12 mouse cellular contexts compared by ENCODE assay signal in the genomic region with DNA sequence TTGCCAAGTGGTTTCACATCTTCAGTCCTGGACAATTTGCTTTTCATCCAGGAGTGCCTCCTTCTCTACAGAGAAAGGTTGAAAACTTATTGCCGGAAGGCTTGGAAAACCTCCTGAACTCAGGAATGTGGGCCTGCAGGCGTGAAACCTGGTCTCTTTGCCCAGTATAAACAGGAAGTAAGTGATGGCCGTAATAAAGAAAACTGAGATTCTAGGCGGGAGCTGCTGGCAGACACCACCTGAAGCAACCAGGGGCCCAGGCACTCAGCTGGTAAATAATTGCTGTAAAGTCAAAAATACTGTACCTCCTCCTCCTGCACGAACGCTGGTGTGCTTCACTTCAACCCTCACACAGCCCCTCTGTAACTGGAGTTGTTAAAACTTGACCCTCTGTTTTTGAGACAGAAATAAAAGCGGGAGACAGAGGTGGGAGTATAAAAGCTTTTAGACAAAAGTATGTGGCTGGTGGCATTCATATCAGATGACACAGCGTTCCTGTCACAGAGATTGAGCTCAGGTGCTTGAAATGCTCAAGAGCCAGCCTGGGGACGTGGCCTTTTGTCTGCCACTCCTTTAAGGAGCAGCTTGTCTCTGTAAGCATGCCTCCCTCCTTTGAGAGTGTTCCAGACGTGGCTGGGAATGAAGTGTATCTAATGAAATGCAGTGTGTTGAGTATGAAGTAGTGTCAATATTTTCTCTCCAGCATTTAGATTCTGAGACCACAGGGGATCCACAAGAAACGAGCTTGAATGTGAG.
DNase-seq lines count a peak whose midpoint lies in the region; ATAC-seq lines count a peak whose summit lies in the region.
"Had no signal": no experiment of that assay in that cellular context is flagged by ENCODE, and none has a peak within 500 bp of the region (broad histone marks: within the 10 kb centered on the region; RNA-seq: fewer than 3 reads in every experiment).

No protein-coding gene starts in this region.

- H3K4me3 ChIP-seq in kidney, embryonic 14.5 days (ENCODE audit: low read length) = no peak overlapping the region
- no peak overlapping the region for H3K4me3 ChIP-seq in embryonic facial prominence, embryonic 12.5 days
- no peak overlapping the region for H3K4me3 ChIP-seq in limb, embryonic 13.5 days
- no peak overlapping the region for H3K4me3 ChIP-seq in midbrain, embryonic 15.5 days
- H3K4me3 ChIP-seq in liver, embryonic 12.5 days = no peak overlapping the region
- H3K4me3 ChIP-seq: hindbrain, embryonic 12.5 days had no signal

- no peak overlapping the region for H3K9ac ChIP-seq in kidney, embryonic 14.5 days (ENCODE audit: low read depth, low read length)
- no peak overlapping the region for H3K9ac ChIP-seq in embryonic facial prominence, embryonic 12.5 days
- 0 out of 2 replicates have a peak overlapping the region, but pooled peaks have one; percentile 32 for H3K9ac ChIP-seq in limb, embryonic 13.5 days
- H3K9ac ChIP-seq in midbrain, embryonic 15.5 days = no peak overlapping the region
- no peak overlapping the region for H3K9ac ChIP-seq in liver, embryonic 12.5 days
- H3K9ac ChIP-seq: hindbrain, embryonic 12.5 days had no signal

- H3K36me3 ChIP-seq in kidney, embryonic 14.5 days (ENCODE audit: control insufficient read depth, insufficient read depth, low read length) = no peaks in the 10 kb centered on the region
- H3K36me3 ChIP-seq in embryonic facial prominence, embryonic 12.5 days = no peaks in the 10 kb centered on the region
- H3K36me3 ChIP-seq in limb, embryonic 13.5 days = no peaks in the 10 kb centered on the region
- H3K36me3 ChIP-seq in midbrain, embryonic 15.5 days (replicated peaks) = no peaks in the 10 kb centered on the region
- no peaks in the 10 kb centered on the region for H3K36me3 ChIP-seq in liver, embryonic 12.5 days
- H3K36me3 ChIP-seq: hindbrain, embryonic 12.5 days had no signal

- ATAC-seq in kidney, embryonic 14.5 days (ENCODE audit: low FRiP score, low TSS enrichment) = peak; percentile 86; the same call in 1 of the 2 replicates
- peak; percentile 47; the same call in 1 of the 2 replicates for ATAC-seq in embryonic facial prominence, embryonic 12.5 days (ENCODE audit: insufficient number of reproducible peaks, insufficient read depth, low FRiP score, low TSS enrichment)
- peak; percentile 82; the same call in 1 of the 2 replicates for ATAC-seq in limb, embryonic 13.5 days (ENCODE audit: low FRiP score, low read depth)
- ATAC-seq in midbrain, embryonic 15.5 days (replicated peaks) = peak; percentile 56; the same call in 1 of the 2 replicates
- ATAC-seq in liver, embryonic 12.5 days = no peak
- no peak for ATAC-seq in cerebellum, adult (ENCODE audit: insufficient number of reproducible peaks, low FRiP score, low TSS enrichment)
- ATAC-seq: activated CD4-positive, CD25-positive, alpha-beta regulatory T cell, adult 4 months had no signal

- H3K9me3 ChIP-seq in kidney, embryonic 14.5 days (ENCODE audit: control insufficient read depth, low read length) = no peaks in the 10 kb centered on the region
- H3K9me3 ChIP-seq in embryonic facial prominence, embryonic 12.5 days = no peaks in the 10 kb centered on the region
- no peaks in the 10 kb centered on the region for H3K9me3 ChIP-seq in limb, embryonic 13.5 days
- no peaks in the 10 kb centered on the region for H3K9me3 ChIP-seq in midbrain, embryonic 15.5 days
- no peaks in the 10 kb centered on the region for H3K9me3 ChIP-seq in liver, embryonic 12.5 days (replicated peaks)
- H3K9me3 ChIP-seq: hindbrain, embryonic 12.5 days had no signal

- WGBS in kidney, embryonic 14.5 days = 6% methylated on average over 11 of the region's 11 CpGs
- WGBS in embryonic facial prominence, embryonic 12.5 days = 15% methylated on average over 11 of the region's 11 CpGs
- WGBS in limb, embryonic 13.5 days = 12% methylated on average over 11 of the region's 11 CpGs
- WGBS in midbrain, embryonic 15.5 days = 51% methylated on average over 11 of the region's 11 CpGs
- WGBS in liver, embryonic 12.5 days (ENCODE audit: insufficient replicate concordance) = 49% methylated on average over 11 of the region's 11 CpGs

- H3K4me1 ChIP-seq in kidney, embryonic 14.5 days (ENCODE audit: control insufficient read depth, insufficient read depth, low read length) = peaks cover 13% of the 10 kb centered on the region
- peaks cover 20% of the 10 kb centered on the region for H3K4me1 ChIP-seq in embryonic facial prominence, embryonic 12.5 days
- H3K4me1 ChIP-seq in limb, embryonic 13.5 days = peaks cover 16% of the 10 kb centered on the region
- H3K4me1 ChIP-seq in midbrain, embryonic 15.5 days = no peaks in the 10 kb centered on the region
- no peaks in the 10 kb centered on the region for H3K4me1 ChIP-seq in liver, embryonic 12.5 days
- H3K4me1 ChIP-seq: hindbrain, embryonic 12.5 days had no signal

- DNase-seq in kidney, postnatal 25 days = no peak
- DNase-seq in cerebellum, postnatal 25 days = no peak
- DNase-seq: layer of hippocampus, adult 9-11 months; thymus, postnatal 25 days had no signal

- no peaks in the 10 kb centered on the region for H3K27me3 ChIP-seq in kidney, embryonic 14.5 days (ENCODE audit: control insufficient read depth, insufficient read depth, low read length)
- H3K27me3 ChIP-seq in embryonic facial prominence, embryonic 12.5 days = no peaks in the 10 kb centered on the region
- no peaks in the 10 kb centered on the region for H3K27me3 ChIP-seq in limb, embryonic 13.5 days
- no peaks in the 10 kb centered on the region for H3K27me3 ChIP-seq in midbrain, embryonic 15.5 days (replicated peaks)
- H3K27me3 ChIP-seq in liver, embryonic 12.5 days (replicated peaks) = no peaks in the 10 kb centered on the region
- H3K27me3 ChIP-seq: hindbrain, embryonic 12.5 days had no signal

- peak overlapping the region; percentile 49; the same call in 1 of the 2 replicates for H3K27ac ChIP-seq in kidney, embryonic 14.5 days (ENCODE audit: low read depth, low read length)
- H3K27ac ChIP-seq in embryonic facial prominence, embryonic 12.5 days = peak overlapping the region; percentile 54
- H3K27ac ChIP-seq in limb, embryonic 13.5 days = peak overlapping the region; percentile 73
- no peak overlapping the region for H3K27ac ChIP-seq in midbrain, embryonic 15.5 days
- H3K27ac ChIP-seq in liver, embryonic 12.5 days = no peak overlapping the region
- H3K27ac ChIP-seq: hindbrain, embryonic 12.5 days had no signal

- no peak overlapping the region for H3K4me2 ChIP-seq in kidney, embryonic 14.5 days (replicated peaks; ENCODE audit: low read depth, low read length)
- H3K4me2 ChIP-seq in embryonic facial prominence, embryonic 12.5 days (replicated peaks) = no peak overlapping the region
- H3K4me2 ChIP-seq in limb, embryonic 13.5 days (replicated peaks) = peak overlapping the region; percentile 33
- no peak overlapping the region for H3K4me2 ChIP-seq in midbrain, embryonic 15.5 days
- no peak overlapping the region for H3K4me2 ChIP-seq in liver, embryonic 12.5 days
- H3K4me2 ChIP-seq: hindbrain, embryonic 12.5 days had no signal

Comparison
In these comparisons a context has a peak if more than half of its experiments do, and no peak if none do; other contexts are left out.
1. ATAC-seq: peak in kidney, embryonic 14.5 days (single experiment), embryonic facial prominence, embryonic 12.5 days (single experiment), limb, embryonic 13.5 days (single experiment) and midbrain, embryonic 15.5 days (single experiment); none in liver, embryonic 12.5 days (single experiment) and cerebellum, adult (single experiment).
2. H3K27ac ChIP-seq: peak in kidney, embryonic 14.5 days (single experiment), embryonic facial prominence, embryonic 12.5 days (single experiment) and limb, embryonic 13.5 days (single experiment); none in midbrain, embryonic 15.5 days (single experiment) and liver, embryonic 12.5 days (single experiment).